Mouse (Mus musculus) limb, embryonic 10.5 days (tissue): Measurements from ENCODE around the gene Rfxank. TPM values are rescaled to one million over a fixed set of nuclear protein-coding genes. Genes with fewer than 3 reads are reported as not detected.

ENCODE experiments used
- DNase-seq: peaks from one replicate; pipeline ENCODE4 v3.0.0-alpha.2; 2017; ENCODE audit warnings: low spot score
- H3K27ac ChIP-seq: fragments of 300-500 bp; sonication (generic); 2 replicates; pipeline ENCODE4 v1.5.1; 2016; ENCODE audit warnings: mild to moderate bottlenecking
- H3K27me3 ChIP-seq: fragments of 300-500 bp; sonication (generic); 2 replicates; pipeline ENCODE4 v1.6.1; 2016; ENCODE audit warnings: low read depth, mild to moderate bottlenecking; ENCODE audit not compliant: poor library complexity, severe bottlenecking
- H3K36me3 ChIP-seq: fragments of 300-500 bp; sonication (generic); 2 replicates; pipeline ENCODE4 v1.6.1; 2016; ENCODE audit warnings: mild to moderate bottlenecking, moderate library complexity
- H3K4me1 ChIP-seq: fragments of 300-500 bp; sonication (generic); 2 replicates; pipeline ENCODE4 v1.6.1; 2016
- H3K4me3 ChIP-seq: fragments of 300-500 bp; sonication (generic); 2 replicates; pipeline ENCODE4 v1.5.1; 2016; ENCODE audit warnings: mild to moderate bottlenecking, moderate library complexity
- H3K9me3 ChIP-seq: fragments of 300-500 bp; sonication (generic); replicated peaks from 2 replicates; pipeline ENCODE4 v1.6.1; 2016; ENCODE audit warnings: mild to moderate bottlenecking
- WGBS: fragments of 180-500 bp; shearing (Covaris S2); methylation state at CpG from one replicate; pipeline ENCODE4 v1.1.7; 2016; 5-methylcytosine and 5-hydroxymethylcytosine counted together
- microRNA-seq: library from miRNA; unstranded; fragments of <30 nt; microRNA quantifications from one replicate; pipeline ENCODE4, GENCODE M21; 2017
- polyA plus RNA-seq: library from polyadenylated mRNA; unstranded; fragments of >200 nt; fragmentation: Nextera tagmentation; extraction: Ambion mirVana; gene quantifications from 2 replicates; pipeline ENCODE4 v1.2.1, GENCODE M21; 2016

Gene Rfxank
- polyA plus RNA-seq, 1 experiment from 2014 or later, result 27.9 TPM

- H3K36me3 ChIP-seq, result no peaks in the 10 kb centered on the region
- H3K27me3 ChIP-seq, result peaks cover 100% of the 10 kb centered on the region
- peaks cover 36% of the 10 kb centered on the region for H3K4me1 ChIP-seq
- WGBS, result 3% methylated on average over 7 of the region's 7 CpGs
- DNase-seq, result no peak
- no peak overlapping the region for H3K27ac ChIP-seq
- H3K9me3 ChIP-seq, result no peaks in the 10 kb centered on the region
- no peak overlapping the region for H3K4me3 ChIP-seq
These were observed 51.7 kb downstream of the Rfxank start for GRCm38 (mm10) chr8:70087237-70087636.

- H3K9me3 ChIP-seq, result no peaks in the 10 kb centered on the region
- H3K36me3 ChIP-seq, result no peaks in the 10 kb centered on the region
- peaks cover 36% of the 10 kb centered on the region for H3K4me1 ChIP-seq
- H3K27ac ChIP-seq, result no peak overlapping the region
- peaks cover 100% of the 10 kb centered on the region for H3K27me3 ChIP-seq
- no peak overlapping the region for H3K4me3 ChIP-seq
- WGBS, result 42% methylated on average over 1 of the region's 1 CpGs
- no peak for DNase-seq
These were observed 52.8 kb downstream of the Rfxank start for GRCm38 (mm10) chr8:70086151-70086550.

GRCm38 (mm10) chr8:70084191-70085065 lies 54.5 kb downstream of the Rfxank start:
- Histone ChIP-seq H3K27me3 (peaks cover 83% of the 10 kb centered on the region), H3K4me3 (peak overlapping the region; percentile 50), H3K36me3 (no peaks in the 10 kb centered on the region), H3K27ac (no peak overlapping the region), H3K9me3 (no peaks in the 10 kb centered on the region), H3K4me1 (peaks cover 36% of the 10 kb centered on the region)
- DNase-seq, result peak; percentile 71
- 3% methylated on average over 71 of the region's 71 CpGs for WGBS

GRCm38 (mm10) chr8:70083285-70083684 lies 55.7 kb downstream of the Rfxank start, which contains the start of gene Hapln4:
TSS of gene Hapln4 (plus strand) at chr8:70083457.
- Histone ChIP-seq H3K9me3 (no peaks in the 10 kb centered on the region), H3K27ac (no peak within 1 kb of the TSS), H3K36me3 (no peaks in the 10 kb centered on the region), H3K4me3 (peak within 1 kb of the TSS; percentile 50), H3K4me1 (peaks cover 34% of the 10 kb centered on the region), H3K27me3 (peaks cover 71% of the 10 kb centered on the region)
- DNase-seq, result peak; percentile 85
- WGBS, result under 1% methylated on average over 26 of the region's 26 CpGs

- 91% methylated on average over 2 of the region's 2 CpGs for WGBS
- peaks cover 58% of the 10 kb centered on the region for H3K27me3 ChIP-seq
- H3K36me3 ChIP-seq, result no peaks in the 10 kb centered on the region
- H3K4me1 ChIP-seq, result peaks cover 23% of the 10 kb centered on the region
- no peak overlapping the region for H3K4me3 ChIP-seq
- H3K9me3 ChIP-seq, result no peaks in the 10 kb centered on the region
- H3K27ac ChIP-seq, result no peak overlapping the region
- DNase-seq, result no peak
These were observed 57.0 kb downstream of the Rfxank start for GRCm38 (mm10) chr8:70081976-70082375.

Small RNA genes within 50 kb of the gene (microRNA-seq; reads per million reads assigned to microRNA genes)
- not detected for gene Mir7066

Other genes starting within 250 kb of the Rfxank start
- gene Tssk6, start 237.0 kb downstream of the Rfxank start, polyA plus RNA-seq, result 5.0 and 5.9 TPM in 2 replicates
- 165 and 166 TPM in 2 replicates for gene Ndufa13, start 236.6 kb downstream of the Rfxank start, polyA plus RNA-seq
- 2.0 and 2.9 TPM in 2 replicates for gene Yjefn3, start 236.4 kb downstream of the Rfxank start, polyA plus RNA-seq
- 58.9 and 69.2 TPM in 2 replicates for gene Gatad2a, start 142.8 kb downstream of the Rfxank start, polyA plus RNA-seq
- 59.5 and 66.7 TPM in 2 replicates for gene Mau2, start 96.4 kb downstream of the Rfxank start, polyA plus RNA-seq
- gene Sugp1, start 96.3 kb downstream of the Rfxank start, polyA plus RNA-seq, result 53.5 and 60.7 TPM in 2 replicates
- gene Tm6sf2, start 66.2 kb downstream of the Rfxank start, polyA plus RNA-seq, result 0.59 and 0.73 TPM in 2 replicates
- gene Hapln4, start 55.7 kb downstream of the Rfxank start, polyA plus RNA-seq, result 0.04 TPM in 1 of 2 replicates, not detected in the other
- 0.29 and 0.61 TPM in 2 replicates for gene Ncan, start 18.3 kb downstream of the Rfxank start, polyA plus RNA-seq
- gene Nr2c2ap, start 7.8 kb downstream of the Rfxank start, polyA plus RNA-seq, result 29.6 and 35.9 TPM in 2 replicates
- 45.3 and 49.8 TPM in 2 replicates for gene Borcs8, start 345 bp upstream of the Rfxank start, polyA plus RNA-seq
- 0.29 and 0.60 TPM in 2 replicates for gene Mef2b, start 557 bp upstream of the Rfxank start, polyA plus RNA-seq
- gene Tmem161a, start 33.2 kb upstream of the Rfxank start, polyA plus RNA-seq, result 79.8 and 85.0 TPM in 2 replicates
- 2.8 and 3.6 TPM in 2 replicates for gene Slc25a42, start 73.2 kb upstream of the Rfxank start, polyA plus RNA-seq
- gene Sugp2, start 95.1 kb upstream of the Rfxank start, polyA plus RNA-seq, result 39.7 and 51.4 TPM in 2 replicates
- 26.8 and 27.6 TPM in 2 replicates for gene Armc6, start 95.3 kb upstream of the Rfxank start, polyA plus RNA-seq
- gene Homer3, start 143.7 kb upstream of the Rfxank start, polyA plus RNA-seq, result 139 and 151 TPM in 2 replicates
- 58.9 and 59.4 TPM in 2 replicates for gene Ddx49, start 163.3 kb upstream of the Rfxank start, polyA plus RNA-seq
- gene Cope, start 163.4 kb upstream of the Rfxank start, polyA plus RNA-seq, result 293 and 321 TPM in 2 replicates
- 3.2 and 4.6 TPM in 2 replicates for gene Cers1, start 176.6 kb upstream of the Rfxank start, polyA plus RNA-seq
- 7.9 and 13.8 TPM in 2 replicates for gene Gdf1, start 190.7 kb upstream of the Rfxank start, polyA plus RNA-seq
- gene Upf1, start 214.1 kb upstream of the Rfxank start, polyA plus RNA-seq, result 25.6 and 26.7 TPM in 2 replicates
- gene Comp, start 234.4 kb upstream of the Rfxank start, polyA plus RNA-seq, result 0.08 and 0.35 TPM in 2 replicates